Mouse (Mus musculus) intestine, embryonic 15.5 days (tissue): ENCODE results near the gene Olfr373. TPM values are rescaled to one million over a fixed set of nuclear protein-coding genes. Genes with fewer than 3 reads are reported as not detected.

ENCODE experiments used
- ATAC-seq: fragments of 200-750 bp; cut with Nextera tagmentation; 2 replicates; pipeline ENCODE4 v1.8.0; 2017; ENCODE audit warnings: moderate TSS enrichment, moderate library complexity
- H3K27ac ChIP-seq: fragments of 300-500 bp; sonication (generic); 2 replicates; pipeline ENCODE4 v1.5.1; 2015; ENCODE audit warnings: mild to moderate bottlenecking, inconsistent platforms
- H3K27me3 ChIP-seq: fragments of 300-500 bp; sonication (generic); replicated peaks from 2 replicates; pipeline ENCODE4 v1.6.1; 2015; ENCODE audit warnings: inconsistent platforms
- H3K36me3 ChIP-seq: fragments of 300-500 bp; sonication (generic); 2 replicates; pipeline ENCODE4 v1.6.1; 2015; ENCODE audit warnings: inconsistent platforms
- H3K4me1 ChIP-seq: fragments of 300-500 bp; sonication (generic); replicated peaks from 2 replicates; pipeline ENCODE4 v1.6.1; 2015; ENCODE audit warnings: inconsistent platforms
- H3K4me2 ChIP-seq: fragments of 300-500 bp; sonication (generic); replicated peaks from 2 replicates; pipeline ENCODE4 v1.6.1; 2015; ENCODE audit warnings: mild to moderate bottlenecking, inconsistent platforms
- H3K4me3 ChIP-seq: fragments of 300-500 bp; sonication (generic); replicated peaks from 2 replicates; pipeline ENCODE4 v1.5.1; 2015; ENCODE audit warnings: inconsistent platforms
- H3K9ac ChIP-seq: fragments of 300-500 bp; sonication (generic); 2 replicates; pipeline ENCODE4 v1.6.1; 2015; ENCODE audit warnings: inconsistent platforms
- H3K9me3 ChIP-seq: fragments of 300-500 bp; sonication (generic); 2 replicates; pipeline ENCODE4 v1.6.1; 2016; ENCODE audit warnings: inconsistent platforms
- WGBS: fragments of 180-500 bp; shearing (Covaris S2); methylation state at CpG from one replicate; pipeline ENCODE4 v1.1.7; 2015; 5-methylcytosine and 5-hydroxymethylcytosine counted together
- polyA plus RNA-seq: library from polyadenylated mRNA; unstranded; fragments of >200 nt; fragmentation: Nextera tagmentation; extraction: Ambion mirVana; gene quantifications from 2 replicates; pipeline ENCODE4 v1.2.1, GENCODE M21; 2015

Gene Olfr373
- polyA plus RNA-seq, 1 experiment from 2014 or later: 0.09 TPM

GRCm38 (mm10) chr8:72151418-72152078, 68.6 kb downstream of the Olfr373 start:
- H3K4me3 ChIP-seq: no peak overlapping the region
- peaks cover 31% of the 10 kb centered on the region for H3K36me3 ChIP-seq
- 82% methylated on average over 3 of the region's 3 CpGs for WGBS
- no peaks in the 10 kb centered on the region for H3K4me1 ChIP-seq
- H3K9ac ChIP-seq: no peak overlapping the region
- H3K27me3 ChIP-seq: no peaks in the 10 kb centered on the region
- H3K9me3 ChIP-seq: no peaks in the 10 kb centered on the region
- H3K27ac ChIP-seq: no peak overlapping the region
- H3K4me2 ChIP-seq: no peak overlapping the region
- no peak for ATAC-seq

Other genes with a start within 250 kb of the Olfr373 start
- 4.2 and 5.4 TPM in 2 replicates for gene Zfp709, start 201.2 kb upstream of the Olfr373 start, polyA plus RNA-seq
- gene Zfp882, start 174.6 kb upstream of the Olfr373 start, polyA plus RNA-seq: 3.8 and 4.4 TPM in 2 replicates
- 18.4 and 20.0 TPM in 2 replicates for gene Zfp617, start 174.5 kb upstream of the Olfr373 start, polyA plus RNA-seq
- gene Zfp961, start 132.1 kb upstream of the Olfr373 start, polyA plus RNA-seq: 20.7 and 23.3 TPM in 2 replicates
- gene Cyp4f18, start 73.6 kb upstream of the Olfr373 start, polyA plus RNA-seq: 2.6 and 2.8 TPM in 2 replicates
- not detected in 2 replicates for gene Olfr372, start 42.0 kb upstream of the Olfr373 start, polyA plus RNA-seq
- gene Olfr374, start 23.9 kb downstream of the Olfr373 start, polyA plus RNA-seq: 0.01 and 0.04 TPM in 2 replicates
- gene Tpm4, start 51.8 kb downstream of the Olfr373 start, polyA plus RNA-seq: 545 and 589 TPM in 2 replicates
- gene Rab8a, start 78.0 kb downstream of the Olfr373 start, polyA plus RNA-seq: 149 and 159 TPM in 2 replicates
- gene Hsh2d, start 106.5 kb downstream of the Olfr373 start, polyA plus RNA-seq: 1.5 and 2.0 TPM in 2 replicates
- not detected in 2 replicates for gene Cib3, start 129.7 kb downstream of the Olfr373 start, polyA plus RNA-seq
- not detected in 2 replicates for gene Gm11034, start 130.5 kb downstream of the Olfr373 start, polyA plus RNA-seq
- 70.9 and 72.8 TPM in 2 replicates for gene Fam32a, start 136.6 kb downstream of the Olfr373 start, polyA plus RNA-seq
- gene Ap1m1, start 156.8 kb downstream of the Olfr373 start, polyA plus RNA-seq: 96.6 and 104 TPM in 2 replicates
- 21.5 and 24.3 TPM in 2 replicates for gene Gm10282, start 222.1 kb downstream of the Olfr373 start, polyA plus RNA-seq
- gene Klf2, start 235.9 kb downstream of the Olfr373 start, polyA plus RNA-seq: 6.6 and 7.2 TPM in 2 replicates